Mouse (Mus musculus): ENCODE measurements at regions not wholly inside any gene's neighbourhood (a gene's known extent, or its start where the extent isn't known, plus 50 kb on each side); places are given as distances from the start of the nearest gene placed in this dataset.

DNA sequence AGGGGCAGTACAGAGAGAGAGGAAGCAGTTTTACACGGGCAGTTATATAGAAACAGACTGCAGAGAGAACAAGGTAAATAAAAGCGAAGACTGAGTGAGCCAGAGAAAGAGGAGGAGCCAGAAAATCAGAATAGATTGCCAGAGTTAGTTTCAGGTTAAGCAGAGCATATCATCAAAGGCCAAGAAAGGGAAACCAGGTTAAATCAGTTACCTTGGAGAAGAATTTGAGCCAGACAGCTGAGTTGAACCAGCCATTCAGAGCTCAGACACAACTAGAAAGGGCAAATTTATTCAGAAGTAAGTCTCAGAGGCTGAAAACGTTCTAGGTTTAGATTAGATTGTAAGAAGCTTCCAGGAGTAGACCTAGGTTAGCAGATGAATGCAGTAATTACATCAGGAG lies 858.6 kb downstream of the Adgrl3 start:
- WGBS, result 85% methylated on average over 3 of the region's 3 CpGs
- no peaks in the 10 kb centered on the region for H3K9me3 ChIP-seq (replicated peaks)
- no peaks in the 10 kb centered on the region for H3K36me3 ChIP-seq
- no peak overlapping the region for H3K4me3 ChIP-seq
- H3K27me3 ChIP-seq (ENCODE audit: low read depth, poor library complexity, severe bottlenecking), result no peaks in the 10 kb centered on the region
- DNase-seq (ENCODE audit: low spot score), result no peak
- H3K27ac ChIP-seq, result no peak overlapping the region
- H3K4me1 ChIP-seq, result no peaks in the 10 kb centered on the region

DNA sequence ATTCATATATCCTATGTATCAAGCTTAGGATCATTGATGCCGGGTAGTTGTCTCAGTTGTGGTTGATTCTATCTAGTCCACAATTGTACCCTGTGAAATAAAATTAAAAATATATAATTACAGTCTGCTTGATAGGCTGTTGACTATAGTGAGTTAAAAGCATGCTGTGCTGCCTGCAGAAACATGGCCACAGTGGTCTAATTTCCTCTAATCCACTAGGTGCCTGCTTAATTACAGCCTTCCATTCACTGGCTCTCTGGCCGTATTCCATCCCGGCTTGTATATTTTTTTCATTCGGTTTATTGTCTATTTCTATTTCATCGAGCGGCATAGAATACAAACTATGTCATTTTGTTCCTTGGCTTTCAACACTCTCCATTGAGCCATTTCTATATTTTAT lies 873.4 kb downstream of the Adgrl3 start:
- Histone ChIP-seq H3K9me3 (replicated peaks) (no peaks in the 10 kb centered on the region), H3K4me3 (no peak overlapping the region), H3K36me3 (no peaks in the 10 kb centered on the region), H3K27ac (no peak overlapping the region), H3K4me1 (no peaks in the 10 kb centered on the region), H3K27me3 (ENCODE audit: low read depth, poor library complexity, severe bottlenecking) (no peaks in the 10 kb centered on the region)
- 91% methylated on average over 6 of the region's 6 CpGs for WGBS
- no peak for DNase-seq (ENCODE audit: low spot score)

DNA sequence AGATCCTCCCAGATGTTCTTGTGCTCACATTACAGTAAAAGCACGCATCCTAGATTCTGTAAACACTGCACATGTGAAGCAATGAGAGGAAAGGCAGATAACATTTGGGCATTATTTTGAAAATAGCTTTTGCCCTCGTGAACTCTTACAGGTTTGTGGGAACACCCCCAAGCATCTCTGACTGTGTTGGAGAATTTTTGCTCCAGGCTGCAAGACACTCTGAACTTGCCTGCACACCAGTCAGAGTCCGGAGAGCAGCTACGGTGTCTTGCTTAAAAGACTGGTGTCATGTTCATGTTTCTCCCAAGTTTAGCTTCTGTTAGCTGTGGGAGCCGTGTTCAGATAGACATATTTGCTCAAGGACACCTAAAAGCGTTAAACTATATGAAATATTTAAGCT lies 889.4 kb downstream of the Adgrl3 start:
- 81% methylated on average over 6 of the region's 6 CpGs for WGBS
- no peaks in the 10 kb centered on the region for H3K27me3 ChIP-seq (ENCODE audit: low read depth, poor library complexity, severe bottlenecking)
- no peak for DNase-seq (ENCODE audit: low spot score)
- H3K4me3 ChIP-seq, result no peak overlapping the region
- H3K4me1 ChIP-seq, result peaks cover 6% of the 10 kb centered on the region; the same call in 1 of the 2 replicates
- H3K36me3 ChIP-seq, result no peaks in the 10 kb centered on the region
- no peak overlapping the region for H3K27ac ChIP-seq
- no peaks in the 10 kb centered on the region for H3K9me3 ChIP-seq (replicated peaks)

DNA sequence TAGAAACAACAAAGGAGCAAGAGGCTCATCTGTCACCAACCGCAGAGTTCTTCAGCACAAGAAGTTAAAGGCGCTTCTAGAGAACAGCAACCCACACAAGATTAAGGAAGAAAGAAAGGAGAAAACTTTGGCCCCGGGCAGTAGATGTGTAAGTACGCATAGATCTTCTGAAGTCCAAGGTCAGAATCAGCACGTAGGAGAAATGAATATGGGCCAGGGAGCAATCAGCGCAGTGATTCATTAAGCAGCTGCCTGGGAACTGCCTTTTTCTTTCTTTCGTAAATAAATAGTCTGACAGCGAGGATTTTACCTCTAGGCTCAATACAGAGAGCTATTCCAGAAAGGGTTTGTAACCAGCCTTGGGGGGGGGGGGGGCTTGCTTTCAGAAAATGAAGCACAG lies 890.0 kb downstream of the Adgrl3 start:
- H3K27me3 ChIP-seq (ENCODE audit: low read depth, poor library complexity, severe bottlenecking), result no peaks in the 10 kb centered on the region
- WGBS, result 75% methylated on average over 8 of the region's 8 CpGs
- H3K9me3 ChIP-seq (replicated peaks), result no peaks in the 10 kb centered on the region
- no peaks in the 10 kb centered on the region for H3K36me3 ChIP-seq
- H3K27ac ChIP-seq, result no peak overlapping the region
- no peak overlapping the region for H3K4me3 ChIP-seq
- H3K4me1 ChIP-seq, result peaks cover 6% of the 10 kb centered on the region; the same call in 1 of the 2 replicates
- DNase-seq (ENCODE audit: low spot score), result no peak

DNA sequence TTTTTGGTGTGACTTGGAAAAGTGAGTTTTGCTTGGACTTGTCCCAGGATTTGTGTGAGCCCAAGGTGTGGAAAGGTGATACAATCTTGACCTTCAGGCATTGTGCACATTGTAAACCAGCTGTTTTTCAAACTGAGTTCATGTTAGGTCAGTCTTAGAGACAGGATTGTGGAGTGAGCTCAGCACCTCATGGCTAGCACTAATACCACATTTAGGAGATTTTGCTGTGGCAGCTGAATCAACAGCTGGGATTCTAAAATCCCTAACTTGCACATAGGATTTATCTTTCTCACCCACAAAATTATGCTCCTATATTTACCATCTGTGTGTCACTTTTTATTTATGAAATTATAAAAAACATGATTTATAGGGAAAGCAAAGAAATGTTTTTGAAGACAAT lies 896.7 kb downstream of the Adgrl3 start:
- H3K9me3 ChIP-seq (replicated peaks), result no peaks in the 10 kb centered on the region
- H3K4me1 ChIP-seq, result peaks cover 5% of the 10 kb centered on the region; the same call in 1 of the 2 replicates
- H3K4me3 ChIP-seq, result no peak overlapping the region
- no peaks in the 10 kb centered on the region for H3K27me3 ChIP-seq (ENCODE audit: low read depth, poor library complexity, severe bottlenecking)
- DNase-seq (ENCODE audit: low spot score), result no peak
- H3K36me3 ChIP-seq, result no peaks in the 10 kb centered on the region
- H3K27ac ChIP-seq, result no peak overlapping the region

DNA sequence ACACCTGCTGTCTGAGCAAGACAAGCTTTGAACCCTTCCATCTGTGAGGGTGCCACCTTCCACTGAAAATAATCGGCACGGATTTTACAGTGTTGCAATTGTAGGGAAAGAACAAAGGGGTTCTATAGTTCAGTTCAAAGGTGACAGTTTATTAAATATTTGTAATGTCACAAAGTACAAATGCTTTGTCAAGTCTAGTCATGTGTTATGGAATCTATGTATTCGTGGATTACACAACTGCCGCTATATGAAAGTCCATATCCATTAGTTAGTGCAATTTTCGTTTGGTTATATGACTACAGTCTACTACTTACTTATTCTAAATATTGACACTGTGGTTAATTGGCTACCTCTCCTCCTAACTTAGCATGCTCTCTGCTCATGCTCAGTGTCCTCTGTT lies 920.9 kb downstream of the Adgrl3 start:
- WGBS, result 94% methylated on average over 5 of the region's 5 CpGs
- no peak for DNase-seq (ENCODE audit: low spot score)
- Histone ChIP-seq H3K4me1 (no peaks in the 10 kb centered on the region), H3K27me3 (ENCODE audit: low read depth, poor library complexity, severe bottlenecking) (no peaks in the 10 kb centered on the region), H3K27ac (no peak overlapping the region), H3K4me3 (no peak overlapping the region), H3K36me3 (no peaks in the 10 kb centered on the region), H3K9me3 (replicated peaks) (no peaks in the 10 kb centered on the region)

DNA sequence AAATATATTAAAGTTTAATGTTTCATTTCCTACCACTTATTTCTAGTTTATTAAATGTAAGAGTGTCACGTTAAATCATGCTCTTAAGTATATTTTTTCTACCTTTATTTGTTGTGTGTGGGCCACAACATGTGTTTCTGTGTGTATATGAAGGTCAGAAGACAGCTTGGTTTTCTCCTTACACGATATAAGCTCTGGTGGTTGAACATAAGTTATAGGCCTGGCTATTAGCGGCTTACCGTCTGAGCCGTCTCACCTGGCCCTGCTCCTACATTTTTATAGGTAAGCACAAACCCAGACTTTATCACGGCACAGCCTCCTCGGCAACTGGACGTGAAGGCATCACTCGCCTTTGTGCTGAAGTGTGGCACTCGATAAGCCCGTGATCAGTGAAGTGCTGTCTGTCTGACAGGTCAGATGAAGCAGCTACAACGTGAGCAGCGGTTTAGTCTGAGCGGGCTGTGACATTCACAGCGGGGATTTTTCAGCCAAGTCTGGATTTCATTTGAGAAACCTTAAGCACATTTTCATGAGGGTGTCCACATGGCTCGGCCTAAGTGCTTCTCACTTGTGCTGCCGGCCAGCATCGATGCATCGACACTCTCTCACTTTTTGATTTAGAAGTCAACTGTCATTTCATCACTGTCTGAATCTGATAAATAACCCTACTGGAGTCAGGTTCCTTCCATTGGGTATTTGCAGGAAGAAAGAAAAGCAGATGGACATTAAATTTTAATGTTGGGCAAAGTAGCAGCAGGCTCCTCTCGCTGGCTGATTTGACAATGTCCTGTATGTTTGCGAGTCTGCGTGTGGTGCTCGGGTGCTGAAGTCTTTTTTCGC lies 950.0 kb downstream of the Adgrl3 start:
- WGBS, result 78% methylated on average over 24 of the region's 24 CpGs
- peak overlapping the region; percentile 67; the same call in 1 of the 2 replicates for H3K27ac ChIP-seq

DNA sequence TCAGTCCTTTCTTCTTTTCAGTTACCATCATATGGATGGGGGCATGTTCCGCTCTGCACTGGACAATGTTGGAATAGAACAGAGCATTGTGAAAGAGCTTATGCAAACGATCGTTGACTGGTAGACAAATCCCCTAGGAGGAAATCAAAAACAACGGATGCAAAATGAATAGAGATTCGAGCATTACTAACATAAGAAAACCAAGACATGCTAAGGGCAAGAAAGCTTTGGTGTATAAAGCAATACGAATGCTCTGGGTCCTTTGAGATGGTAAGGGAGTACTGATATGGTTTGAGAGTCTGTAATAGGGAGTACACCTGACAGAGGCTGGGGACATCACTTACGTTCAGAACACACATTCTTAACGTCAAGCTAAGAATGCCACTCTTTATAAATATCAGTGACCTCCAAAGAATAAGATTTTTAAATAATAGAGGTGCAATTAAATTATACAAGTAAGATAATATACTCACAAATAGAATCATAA lies 950.6 kb downstream of the Adgrl3 start:
- Histone ChIP-seq H3K9me3 (replicated peaks) (no peaks in the 10 kb centered on the region), H3K4me1 (peaks cover 8% of the 10 kb centered on the region; the same call in 1 of the 2 replicates), H3K36me3 (no peaks in the 10 kb centered on the region), H3K4me3 (no peak overlapping the region), H3K27me3 (ENCODE audit: low read depth, poor library complexity, severe bottlenecking) (no peaks in the 10 kb centered on the region), H3K27ac (no peak overlapping the region)
- no peak for DNase-seq (ENCODE audit: low spot score)
- WGBS, result 91% methylated on average over 8 of the region's 8 CpGs

More for the DNA sequence above, 950.0 kb downstream of the Adgrl3 start:
- H3K27me3 ChIP-seq (ENCODE audit: low read depth, poor library complexity, severe bottlenecking), result no peaks in the 10 kb centered on the region
- DNase-seq (ENCODE audit: low spot score), result peak; percentile 39
- no peaks in the 10 kb centered on the region for H3K36me3 ChIP-seq
- H3K4me3 ChIP-seq, result no peak overlapping the region
- no peaks in the 10 kb centered on the region for H3K9me3 ChIP-seq (replicated peaks)
- H3K4me1 ChIP-seq, result peaks cover 8% of the 10 kb centered on the region; the same call in 1 of the 2 replicates

DNA sequence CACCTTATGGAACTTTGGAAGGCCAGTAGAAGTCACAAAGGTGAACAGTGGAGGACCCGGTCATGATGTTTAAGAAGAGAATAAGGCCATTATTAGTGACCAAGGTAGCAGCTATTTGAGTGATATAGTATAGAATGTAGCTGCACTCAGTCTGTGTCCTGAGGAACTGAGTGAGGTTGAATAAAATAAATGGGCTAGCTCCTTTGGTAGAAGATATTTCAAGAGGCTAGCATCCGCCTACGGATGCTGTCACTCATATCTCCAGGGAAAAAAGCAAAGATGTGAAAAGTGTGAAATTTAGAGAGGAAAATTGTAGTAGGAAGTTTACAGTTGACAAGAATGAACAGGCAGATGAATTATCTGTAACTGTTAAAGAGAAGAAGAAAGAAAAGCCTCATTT lies 956.6 kb downstream of the Adgrl3 start:
- 94% methylated on average over 3 of the region's 3 CpGs for WGBS
- Histone ChIP-seq H3K4me3 (no peak overlapping the region), H3K27ac (no peak overlapping the region)

DNA sequence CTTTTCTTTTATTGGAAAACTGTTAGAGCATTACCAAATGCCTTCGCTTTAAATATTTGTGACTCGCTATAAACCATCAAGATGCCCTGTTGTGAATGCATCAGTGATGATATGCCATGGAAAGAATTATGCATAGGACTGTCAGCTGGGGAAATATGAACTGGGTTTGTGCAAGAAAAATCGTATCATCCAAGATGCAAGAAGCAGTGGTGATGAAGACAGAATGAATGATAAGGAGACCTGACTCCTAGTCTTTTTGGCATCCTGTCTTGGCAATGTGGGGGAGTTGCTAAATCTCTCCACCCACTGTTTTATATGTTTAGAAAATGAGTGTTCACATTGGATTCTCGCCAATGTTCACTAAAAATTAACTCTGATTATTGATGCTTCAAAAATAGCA lies 963.4 kb downstream of the Adgrl3 start:
- Histone ChIP-seq H3K4me1 (no peaks in the 10 kb centered on the region), H3K9me3 (replicated peaks) (no peaks in the 10 kb centered on the region), H3K27ac (no peak overlapping the region), H3K4me3 (no peak overlapping the region), H3K27me3 (ENCODE audit: low read depth, poor library complexity, severe bottlenecking) (no peaks in the 10 kb centered on the region), H3K36me3 (no peaks in the 10 kb centered on the region)
- no peak for DNase-seq (ENCODE audit: low spot score)
- WGBS, result 92% methylated on average over 4 of the region's 4 CpGs

More for the DNA sequence above, 956.6 kb downstream of the Adgrl3 start:
- DNase-seq (ENCODE audit: low spot score), result no peak
- H3K36me3 ChIP-seq, result no peaks in the 10 kb centered on the region
- no peaks in the 10 kb centered on the region for H3K27me3 ChIP-seq (ENCODE audit: low read depth, poor library complexity, severe bottlenecking)
- H3K4me1 ChIP-seq, result no peaks in the 10 kb centered on the region
- no peaks in the 10 kb centered on the region for H3K9me3 ChIP-seq (replicated peaks)

DNA sequence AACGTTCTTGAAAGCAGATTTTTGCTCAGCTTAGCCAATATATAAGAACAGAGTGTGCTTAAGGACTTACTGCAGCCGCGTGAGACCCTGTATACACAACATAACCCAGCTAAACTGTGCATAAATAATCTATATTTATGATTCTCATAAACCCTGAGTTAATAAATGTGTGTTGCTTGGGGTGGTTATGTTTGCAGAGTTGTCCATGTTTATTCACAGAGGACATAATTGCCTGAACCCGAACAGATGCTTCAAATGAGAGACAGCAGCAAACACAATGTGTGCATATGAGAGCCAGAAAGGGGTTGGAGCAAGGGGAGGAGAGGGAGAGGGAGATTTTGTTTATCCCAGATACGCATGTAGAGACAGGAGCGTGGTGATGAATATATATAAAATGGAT lies 968.1 kb downstream of the Adgrl3 start:
- Histone ChIP-seq H3K4me3 (no peak overlapping the region), H3K27me3 (ENCODE audit: low read depth, poor library complexity, severe bottlenecking) (no peaks in the 10 kb centered on the region), H3K27ac (no peak overlapping the region), H3K4me1 (no peaks in the 10 kb centered on the region), H3K9me3 (replicated peaks) (no peaks in the 10 kb centered on the region), H3K36me3 (no peaks in the 10 kb centered on the region)
- 90% methylated on average over 6 of the region's 6 CpGs for WGBS
- no peak for DNase-seq (ENCODE audit: low spot score)

DNA sequence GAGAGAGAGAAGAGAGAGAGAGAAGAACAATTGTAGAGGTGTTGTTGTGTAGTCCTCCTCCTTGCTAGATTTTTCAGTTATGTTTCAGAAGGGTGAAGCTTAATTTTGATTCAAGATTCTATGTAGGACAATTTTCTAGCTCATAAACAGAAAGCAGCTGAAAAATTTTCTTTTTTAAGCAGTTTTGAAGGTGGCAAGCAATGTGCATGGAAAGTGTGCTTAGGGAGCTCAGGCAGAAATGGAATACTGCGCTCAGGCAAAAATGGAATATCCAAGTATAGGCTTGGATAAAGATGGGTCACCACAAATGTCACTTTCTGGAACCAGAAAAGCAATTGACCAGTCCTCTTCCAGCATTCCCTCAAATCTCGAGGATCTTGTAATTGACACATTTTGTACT lies 988.0 kb downstream of the Adgrl3 start:
- DNase-seq (ENCODE audit: low spot score), result no peak
- Histone ChIP-seq H3K36me3 (no peaks in the 10 kb centered on the region), H3K4me1 (no peaks in the 10 kb centered on the region), H3K27me3 (ENCODE audit: low read depth, poor library complexity, severe bottlenecking) (no peaks in the 10 kb centered on the region), H3K27ac (no peak overlapping the region), H3K9me3 (replicated peaks) (no peaks in the 10 kb centered on the region), H3K4me3 (no peak overlapping the region)
- WGBS, result 88% methylated on average over 2 of the region's 2 CpGs

DNA sequence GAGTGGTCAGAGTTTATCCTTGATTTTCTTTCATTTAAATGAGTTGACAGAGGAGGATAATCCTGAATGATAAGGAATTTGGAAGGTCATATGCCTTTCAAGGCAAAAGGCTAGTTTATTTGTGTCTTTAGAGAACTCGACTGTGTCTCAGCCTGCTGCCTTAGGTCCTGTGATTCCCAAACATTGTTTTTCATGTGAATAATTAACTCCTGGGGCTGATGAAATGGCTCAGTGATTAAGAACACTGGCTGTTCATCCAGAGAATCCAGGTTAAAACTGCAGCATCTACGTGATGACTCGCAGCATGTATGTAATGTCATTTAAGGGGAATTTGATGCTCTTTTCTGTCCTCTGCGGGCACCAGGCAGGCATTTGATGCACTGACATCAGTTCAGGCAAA lies 1004.2 kb downstream of the Adgrl3 start:
- WGBS, result 72% methylated on average over 4 of the region's 4 CpGs
- no peak overlapping the region for H3K4me3 ChIP-seq
- no peaks in the 10 kb centered on the region for H3K36me3 ChIP-seq
- H3K4me1 ChIP-seq, result no peaks in the 10 kb centered on the region
- no peak for DNase-seq (ENCODE audit: low spot score)
- no peaks in the 10 kb centered on the region for H3K27me3 ChIP-seq (ENCODE audit: low read depth, poor library complexity, severe bottlenecking)
- no peak overlapping the region for H3K27ac ChIP-seq
- no peaks in the 10 kb centered on the region for H3K9me3 ChIP-seq (replicated peaks)

Measured in limb, embryonic 10.5 days (tissue).